Mouse (Mus musculus): ENCODE data around the gene Cpeb3.
A peak's percentile ranks its signal among the peaks of the same experiment; 100 is the strongest.
"Not testable (repeated sequence)": the region's sequence is repeated elsewhere in the genome, so short reads cannot be mapped to it uniquely, and the experiment has no call there.

Cpeb3 gene

DNA sequence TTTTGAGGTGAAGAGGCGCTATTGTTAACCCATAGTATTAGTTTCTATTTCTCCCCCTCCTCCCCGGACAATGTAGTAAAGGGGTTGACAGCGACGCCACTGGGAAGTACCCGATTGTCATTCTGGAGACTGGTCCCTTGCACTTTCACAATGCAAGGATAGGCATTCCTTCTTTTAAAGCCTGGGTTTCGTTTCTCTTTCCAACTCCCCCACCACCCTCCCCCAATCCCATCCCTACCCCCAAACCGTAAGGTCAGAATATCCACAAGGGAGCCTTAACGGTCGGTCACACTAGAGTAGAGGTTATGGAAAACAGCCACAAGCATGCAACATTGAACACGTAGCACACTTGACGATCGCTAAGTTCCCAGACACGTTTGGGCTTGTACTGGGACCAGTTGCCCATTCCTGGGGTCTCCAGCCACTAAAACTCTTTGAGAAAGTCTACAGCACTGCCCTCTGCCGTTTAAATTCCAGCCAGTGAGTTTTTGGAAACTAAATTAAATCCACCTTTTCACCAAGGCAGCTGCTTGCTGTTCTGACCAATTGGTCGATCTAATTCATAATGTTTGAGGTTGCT lies at the start of gene Cpeb3:
Gene Cpeb3 (minus strand): TSS at position 426 of the 580 bp plus-strand sequence.
- DNase-seq = peak; percentile 31 to 49

DNA sequence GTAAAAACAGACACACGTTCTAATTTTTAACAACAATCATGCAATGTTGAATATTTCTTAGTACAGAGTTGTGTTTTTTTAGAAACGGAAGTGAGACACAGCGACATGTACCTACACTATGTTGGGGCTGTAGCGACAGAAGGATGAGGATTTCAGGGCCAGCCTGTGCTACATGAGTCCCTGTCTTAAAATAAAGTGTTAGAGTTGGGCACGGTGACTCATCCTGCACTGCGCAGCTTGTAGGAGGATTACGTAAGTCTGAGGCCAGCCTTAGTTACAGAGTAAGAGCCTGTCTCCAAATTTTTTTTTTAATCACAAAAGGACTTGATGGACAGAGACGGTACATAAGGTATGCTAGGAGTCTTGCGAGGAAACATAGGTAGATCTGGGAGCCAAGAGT lies 46.9 kb upstream of the Cpeb3 start:
- no peak for DNase-seq

DNA sequence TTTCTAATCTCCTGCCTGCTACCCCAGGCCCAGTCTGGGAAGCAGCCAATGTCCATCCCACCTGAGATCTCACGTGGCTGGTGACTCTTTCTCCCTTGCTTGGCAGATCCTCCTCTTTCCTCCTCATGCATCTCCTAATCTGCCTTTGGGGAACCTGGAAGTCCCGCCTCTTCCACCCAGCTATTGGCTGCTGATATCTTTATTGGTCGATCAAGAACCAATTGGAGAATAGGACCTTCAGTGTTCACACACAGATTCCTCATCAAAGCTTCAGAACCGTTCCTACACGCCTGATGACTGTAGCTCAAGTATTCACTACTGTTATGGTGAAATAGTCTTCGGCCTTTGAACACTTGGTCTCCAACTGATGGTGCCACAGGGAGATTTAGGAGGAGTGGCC lies 43.7 kb upstream of the Cpeb3 start:
- no peak for DNase-seq

- DNase-seq = no peak
Observed at GRCm38 (mm10) chr19:37248199-37248598, 39.8 kb upstream of the Cpeb3 start.

GRCm38 (mm10) chr19:37246859-37247258 lies 38.5 kb upstream of the Cpeb3 start:
- DNase-seq = no peak

GRCm38 (mm10) chr19:37242707-37243106 lies 34.3 kb upstream of the Cpeb3 start:
- no peak for DNase-seq

DNA sequence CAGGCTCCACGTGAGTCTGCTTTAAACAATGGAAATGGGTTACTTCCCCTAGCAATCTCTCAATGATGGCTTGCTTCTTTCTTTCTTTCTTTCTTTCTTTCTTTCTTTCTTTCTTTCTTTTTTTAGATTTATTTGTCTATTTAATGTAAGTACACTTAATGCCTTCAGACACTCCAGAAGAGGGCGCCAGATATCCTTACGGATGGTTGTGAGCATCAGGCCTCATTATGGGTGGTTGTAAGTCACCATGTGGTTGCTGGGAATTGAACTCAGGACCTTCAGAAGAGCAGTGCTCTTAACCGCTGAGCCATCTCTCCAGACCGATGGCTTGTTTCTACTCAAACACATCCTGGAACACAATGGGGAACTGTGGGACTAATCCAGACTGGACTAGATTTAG lies 32.8 kb upstream of the Cpeb3 start:
- DNase-seq = no peak

- peak in 1 of 2 experiments; percentile 10 for DNase-seq
Observed at GRCm38 (mm10) chr19:37239096-37239495, 30.7 kb upstream of the Cpeb3 start.

GRCm38 (mm10) chr19:37238651-37239050 lies 30.2 kb upstream of the Cpeb3 start:
- DNase-seq = no peak

DNA sequence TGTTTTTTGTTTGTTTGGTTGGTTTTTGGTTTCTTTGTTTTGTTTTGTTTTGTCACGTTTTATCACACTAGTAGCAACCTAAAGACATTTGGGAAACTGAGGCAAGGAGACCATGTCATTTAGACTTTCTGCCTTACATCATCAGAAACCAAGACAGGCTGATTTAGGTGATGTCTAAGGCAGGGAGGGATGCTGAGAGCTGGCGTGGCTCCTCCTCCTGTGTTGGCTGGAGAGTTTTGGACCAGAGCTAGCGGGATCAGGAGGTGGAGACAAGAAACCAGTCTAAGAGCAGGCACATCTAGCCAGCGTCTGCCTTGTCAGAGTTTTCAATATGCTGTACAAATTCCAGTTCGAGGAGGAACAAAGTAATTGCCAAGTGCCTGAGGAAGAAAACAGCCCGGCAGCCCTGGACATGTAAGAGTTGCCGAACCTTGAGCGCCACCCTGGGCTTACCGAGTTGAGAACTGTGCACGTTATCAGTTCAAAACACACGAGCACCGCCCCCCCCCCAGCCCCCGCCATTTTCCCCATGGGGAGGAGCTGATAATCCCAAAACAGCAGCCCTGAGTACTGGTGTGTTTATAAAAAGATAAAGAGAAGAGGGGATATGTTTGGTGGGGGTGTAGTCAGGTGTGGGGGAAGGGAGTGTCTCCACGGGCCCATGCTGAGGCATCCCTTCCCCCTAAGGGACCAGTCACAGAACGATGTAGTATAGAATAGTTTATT lies 29.5 kb upstream of the Cpeb3 start:
- DNase-seq = no peak

GRCm38 (mm10) chr19:37237306-37237705 lies 28.9 kb upstream of the Cpeb3 start:
- no peak for DNase-seq

GRCm38 (mm10) chr19:37235818-37236217 lies 27.4 kb upstream of the Cpeb3 start:
- no peak for DNase-seq

- DNase-seq = peak; percentile 26 to 35
Observed at GRCm38 (mm10) chr19:37233561-37234539, 25.4 kb upstream of the Cpeb3 start.

GRCm38 (mm10) chr19:37232598-37232997 lies 24.2 kb upstream of the Cpeb3 start:
- not testable (repeated sequence) for DNase-seq

- DNase-seq = no peak
Observed at GRCm38 (mm10) chr19:37225197-37225862, 16.9 kb upstream of the Cpeb3 start.

- no peak for DNase-seq
Observed at GRCm38 (mm10) chr19:37214711-37215110, 6.3 kb upstream of the Cpeb3 start.

DNA sequence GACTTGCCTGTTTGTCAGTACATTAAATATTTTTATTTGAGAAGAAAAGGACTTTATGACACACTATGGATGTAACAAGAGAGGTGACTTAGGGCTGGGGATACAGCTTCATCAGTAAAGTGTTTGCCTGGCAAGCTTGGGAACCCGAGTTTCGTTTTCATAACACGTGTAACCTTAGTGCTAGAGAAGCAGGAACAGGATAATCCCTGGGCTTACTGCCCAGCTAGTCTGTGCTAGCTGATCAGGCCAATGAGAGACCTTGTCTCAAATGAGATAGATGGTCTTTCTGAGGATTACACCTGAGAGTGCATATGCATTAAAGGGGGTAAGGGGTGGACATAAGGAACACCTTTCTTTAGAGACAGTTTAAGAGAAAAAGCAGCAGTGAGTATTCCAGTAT lies 3.0 kb upstream of the Cpeb3 start:
- DNase-seq = no peak

DNA sequence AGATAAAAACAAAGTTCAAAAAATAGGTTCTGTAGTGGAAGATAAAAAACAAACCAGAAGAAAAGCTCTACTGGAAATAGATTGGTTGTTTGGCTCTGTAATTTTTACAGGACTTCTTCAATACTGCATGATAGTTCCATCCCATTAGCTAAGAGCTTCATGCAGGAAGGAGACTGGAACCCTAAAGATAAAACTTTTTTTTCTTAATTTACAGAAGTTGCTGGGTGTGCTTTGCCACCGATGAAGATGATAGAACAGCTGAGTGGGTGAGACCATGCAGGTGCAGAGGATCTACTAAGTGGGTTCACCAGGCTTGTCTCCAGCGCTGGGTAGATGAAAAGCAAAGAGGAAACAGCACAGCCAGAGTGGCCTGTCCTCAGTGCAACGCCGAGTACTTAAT lies 2.1 kb upstream of the Cpeb3 start:
- no peak for DNase-seq

DNA sequence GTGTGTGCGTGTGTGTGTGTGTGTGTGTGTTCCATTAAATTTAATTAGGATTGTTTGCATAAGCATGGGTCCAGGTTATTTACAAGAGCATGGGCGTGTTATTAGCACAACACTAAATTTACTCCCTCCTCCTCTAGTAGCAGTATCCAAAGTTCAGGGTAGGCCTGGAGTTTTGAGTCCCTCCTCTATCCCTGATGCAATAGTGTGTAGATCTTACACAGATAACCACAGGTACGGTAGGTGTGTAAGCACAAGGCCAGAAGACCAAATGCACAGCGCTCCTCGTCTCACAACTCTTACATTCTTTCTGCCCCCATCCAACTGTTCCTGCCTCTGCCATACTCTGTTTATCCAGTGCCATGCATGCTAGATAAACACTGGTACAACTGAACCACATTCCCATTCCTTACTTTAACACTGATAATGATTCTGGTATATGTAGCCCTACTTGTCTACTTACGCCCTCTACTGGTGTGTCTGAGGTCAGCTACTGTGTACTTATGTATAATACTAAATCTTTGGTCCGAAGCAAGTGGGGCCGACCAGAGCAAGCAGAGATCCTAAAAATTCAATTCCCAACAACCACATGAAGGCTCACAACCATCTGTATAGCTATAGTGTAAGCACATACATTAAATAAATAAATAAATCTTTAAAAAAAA lies 1.2 kb upstream of the Cpeb3 start:
- no peak for DNase-seq

DNA sequence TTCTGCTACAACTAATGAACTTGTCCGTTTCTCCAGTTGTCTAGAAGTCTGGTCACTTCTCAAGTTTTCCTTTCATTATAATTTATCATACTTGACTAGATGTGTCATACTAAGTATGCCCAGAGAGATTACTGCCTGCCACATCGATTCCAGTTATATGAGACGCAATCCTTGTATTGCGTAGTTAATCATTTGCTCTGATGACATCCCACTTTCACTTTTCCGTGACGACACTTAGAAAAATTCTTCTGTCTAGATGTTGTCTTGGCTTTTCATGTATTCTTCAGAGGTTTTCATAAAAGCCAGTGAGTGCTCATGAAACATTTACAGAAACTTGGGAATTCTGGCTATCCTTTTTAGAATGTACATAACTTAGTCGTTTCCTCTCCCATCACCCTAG lies 585 bp upstream of the Cpeb3 start:
- DNase-seq = no peak

DNA sequence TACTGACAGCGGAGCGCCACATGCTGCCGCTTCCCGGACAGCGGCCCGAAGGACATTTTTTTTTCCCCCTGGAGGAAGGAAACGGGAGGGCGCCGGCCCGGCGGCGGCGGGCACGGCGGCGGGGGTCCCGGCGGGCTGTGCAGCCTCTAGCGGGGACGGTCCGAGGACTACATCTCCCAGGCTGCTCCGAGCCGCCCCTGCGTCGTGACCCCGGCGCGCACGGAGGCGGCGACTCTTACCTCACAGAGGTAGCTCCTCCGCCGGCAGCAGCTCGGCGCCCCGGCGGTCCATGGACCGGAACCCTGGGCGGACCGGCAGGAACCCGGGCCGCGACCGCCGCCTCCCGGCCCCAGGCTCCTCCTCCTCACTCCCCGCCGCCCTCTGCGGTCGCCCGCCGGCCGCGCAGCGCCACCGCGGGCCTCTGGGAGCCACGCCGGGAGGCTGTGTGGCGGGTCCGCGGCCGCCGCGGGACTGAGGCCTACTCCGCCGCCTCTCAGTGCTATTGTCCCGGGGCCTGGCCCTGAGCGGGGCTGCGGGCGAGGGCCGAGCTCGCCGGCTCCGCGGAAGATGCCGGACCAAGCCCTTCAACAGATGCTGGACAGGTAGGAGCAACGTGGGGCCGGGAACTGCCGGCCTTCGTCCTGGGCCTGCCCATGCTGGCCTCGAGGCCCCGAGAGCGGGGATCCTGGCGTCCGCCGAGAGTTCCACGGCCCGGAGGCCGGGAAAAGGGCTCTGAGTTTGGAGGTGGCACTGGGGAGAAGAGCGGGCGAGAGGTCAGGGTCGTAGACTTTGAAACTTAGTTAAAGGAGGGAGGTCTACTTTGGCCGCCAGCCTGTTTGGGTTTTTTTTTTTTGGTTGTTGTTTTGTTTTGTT lies 862 bp downstream of the Cpeb3 start, which contains the start of gene March5:
Gene March5 (plus strand): TSS at position 241 of the 873 bp plus-strand sequence.
- peak; percentile 86 to 87 for DNase-seq

Measured in B cell, adult 2 months (primary cell).